Mouse (Mus musculus) mammary gland, adult 2 months (tissue): ENCODE results near the gene Tmem106b. TPM values are rescaled to one million over a fixed set of nuclear protein-coding genes. Genes with fewer than 3 reads are reported as not detected.

Source experiments
- polyA plus RNA-seq: library from polyadenylated mRNA; depleted of rRNA; stranded (reverse); fragments of >200 nt; gene quantifications from 2 replicates; pipeline ENCODE4 v1.2.3, GENCODE M21; 2012; ENCODE audit warnings: low replicate concordance; rRNA removed

The Tmem106b gene
- 20.2 and 26.6 TPM in 2 replicates for polyA plus RNA-seq

GRCm38 (mm10) chr6:13069302-13070146 lies at the start of gene Tmem106b:
Tmem106b (plus strand) TSS chr6:13069759.

Other genes starting within 250 kb of the Tmem106b start
- not detected in 2 replicates for gene Vwde, start 155.2 kb downstream of the Tmem106b start, polyA plus RNA-seq